Mouse (Mus musculus) neural tube, embryonic 12.5 days (tissue): ENCODE data around the gene Hepacam2. TPM values are rescaled to one million over a fixed set of nuclear protein-coding genes. Genes with fewer than 3 reads are reported as not detected.

ENCODE experiments used
- ATAC-seq: fragments of 200-750 bp; cut with Nextera tagmentation; 2 replicates; pipeline ENCODE4 v1.8.0; 2017; ENCODE audit warnings: low read depth, mild to moderate bottlenecking, moderate TSS enrichment, moderate library complexity; ENCODE audit not compliant: low FRiP score
- H3K27ac ChIP-seq: fragments of 300-500 bp; sonication (generic); 2 replicates; pipeline ENCODE4 v1.5.1; 2016
- H3K27me3 ChIP-seq: fragments of 300-500 bp; sonication (generic); replicated peaks from 2 replicates; pipeline ENCODE4 v1.6.1; 2016; ENCODE audit warnings: mild to moderate bottlenecking
- H3K36me3 ChIP-seq: fragments of 300-500 bp; sonication (generic); 2 replicates; pipeline ENCODE4 v1.6.1; 2016; ENCODE audit warnings: mild to moderate bottlenecking
- H3K4me1 ChIP-seq: fragments of 300-500 bp; sonication (generic); 2 replicates; pipeline ENCODE4 v1.6.1; 2016
- H3K4me2 ChIP-seq: fragments of 300-500 bp; sonication (generic); replicated peaks from 2 replicates; pipeline ENCODE4 v1.6.1; 2016; ENCODE audit warnings: mild to moderate bottlenecking
- H3K4me3 ChIP-seq: fragments of 300-500 bp; sonication (generic); 2 replicates; pipeline ENCODE4 v1.5.1; 2016
- H3K9ac ChIP-seq: fragments of 300-500 bp; sonication (generic); 2 replicates; pipeline ENCODE4 v1.6.1; 2016; ENCODE audit warnings: mild to moderate bottlenecking
- H3K9me3 ChIP-seq: fragments of 300-500 bp; sonication (generic); 2 replicates; pipeline ENCODE4 v1.6.1; 2016; ENCODE audit warnings: mild to moderate bottlenecking
- WGBS: fragments of 180-500 bp; shearing (Covaris S2); methylation state at CpG from one replicate; pipeline ENCODE4 v1.1.7; 2016; 5-methylcytosine and 5-hydroxymethylcytosine counted together
- polyA plus RNA-seq: library from polyadenylated mRNA; unstranded; fragments of >200 nt; fragmentation: Nextera tagmentation; extraction: Ambion mirVana; gene quantifications from 2 replicates; pipeline ENCODE4 v1.2.1, GENCODE M21; 2016

Hepacam2 gene
- polyA plus RNA-seq, 1 experiment from 2014 or later = 1.9 TPM

DNA sequence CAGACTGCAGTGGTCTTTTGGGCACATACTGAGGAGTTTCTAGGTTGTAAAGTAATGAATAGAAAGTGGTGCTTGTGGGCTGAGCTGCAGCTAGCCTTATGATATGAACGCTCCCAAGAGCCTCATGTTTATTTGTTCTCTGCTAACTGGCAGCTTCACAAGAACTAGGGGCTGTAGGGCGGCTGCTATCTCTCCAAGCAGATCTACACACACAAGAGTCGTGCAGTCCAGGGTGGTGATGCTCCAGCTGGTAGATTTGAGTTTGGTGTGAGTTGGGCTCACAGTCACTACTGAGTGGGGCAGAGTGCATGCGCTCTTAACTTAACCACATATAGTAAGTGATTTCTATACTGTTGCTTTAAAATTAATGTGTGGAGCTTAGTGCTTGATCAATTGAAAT is 9.0 kb upstream of the Hepacam2 start:
- H3K9me3 ChIP-seq = no peaks in the 10 kb centered on the region
- no peak overlapping the region for H3K4me3 ChIP-seq
- H3K4me1 ChIP-seq = no peaks in the 10 kb centered on the region
- no peaks in the 10 kb centered on the region for H3K27me3 ChIP-seq
- H3K4me2 ChIP-seq = no peak overlapping the region
- ATAC-seq = no peak
- H3K9ac ChIP-seq = no peak overlapping the region
- 0 out of 2 replicates have a peak, but pooled peaks cover 3% of the 10 kb centered on the region for H3K36me3 ChIP-seq
- 91% methylated on average over 4 of the region's 4 CpGs for WGBS
- no peak overlapping the region for H3K27ac ChIP-seq

GRCm38 (mm10) chr6:3505289-3505688 is 7.2 kb upstream of the Hepacam2 start:
- 0 out of 2 replicates have a peak, but pooled peaks cover 3% of the 10 kb centered on the region for H3K36me3 ChIP-seq
- no peak overlapping the region for H3K9ac ChIP-seq
- WGBS = 79% methylated on average over 5 of the region's 5 CpGs
- no peak overlapping the region for H3K4me3 ChIP-seq
- no peak overlapping the region for H3K4me2 ChIP-seq
- no peak for ATAC-seq
- H3K27me3 ChIP-seq = no peaks in the 10 kb centered on the region
- no peaks in the 10 kb centered on the region for H3K9me3 ChIP-seq
- no peak overlapping the region for H3K27ac ChIP-seq
- no peaks in the 10 kb centered on the region for H3K4me1 ChIP-seq

GRCm38 (mm10) chr6:3500286-3500685 is 2.2 kb upstream of the Hepacam2 start:
- 91% methylated on average over 3 of the region's 3 CpGs for WGBS
- no peak for ATAC-seq
- Histone ChIP-seq H3K27me3 (no peaks in the 10 kb centered on the region), H3K36me3 (no peaks in the 10 kb centered on the region), H3K9me3 (no peaks in the 10 kb centered on the region), H3K27ac (no peak overlapping the region), H3K4me3 (no peak overlapping the region), H3K4me1 (peaks cover 6% of the 10 kb centered on the region; the same call in 1 of the 2 replicates), H3K4me2 (no peak overlapping the region), H3K9ac (no peak overlapping the region)

DNA sequence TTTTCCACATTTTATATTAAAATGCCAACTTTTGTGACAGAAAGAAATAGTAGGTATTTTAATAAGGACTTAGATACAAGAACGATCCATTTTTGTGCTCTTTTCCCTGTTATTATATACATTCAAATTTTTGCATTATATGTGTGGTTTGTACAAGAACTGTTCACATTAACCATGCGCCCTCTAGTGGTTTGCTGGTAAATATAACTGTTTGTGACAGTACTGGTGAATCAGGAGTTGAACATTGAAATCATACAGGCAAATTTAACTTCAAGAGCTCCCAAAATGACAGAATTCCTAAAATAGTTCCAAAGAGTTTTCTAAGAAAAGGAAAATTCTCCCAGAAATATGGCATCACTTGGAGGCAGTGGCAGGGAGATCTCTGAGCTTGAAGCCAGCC is 1.9 kb downstream of the Hepacam2 start:
- no peak overlapping the region for H3K27ac ChIP-seq
- H3K4me2 ChIP-seq = no peak overlapping the region
- no peaks in the 10 kb centered on the region for H3K9me3 ChIP-seq
- no peaks in the 10 kb centered on the region for H3K36me3 ChIP-seq
- H3K4me3 ChIP-seq = no peak overlapping the region
- 6% methylated on average over 2 of the region's 2 CpGs for WGBS
- ATAC-seq = no peak
- H3K27me3 ChIP-seq = no peaks in the 10 kb centered on the region
- peaks cover 6% of the 10 kb centered on the region; the same call in 1 of the 2 replicates for H3K4me1 ChIP-seq
- no peak overlapping the region for H3K9ac ChIP-seq

- H3K9me3 ChIP-seq = no peaks in the 10 kb centered on the region
- 75% methylated on average over 5 of the region's 5 CpGs for WGBS
- H3K4me3 ChIP-seq = no peak overlapping the region
Measured at GRCm38 (mm10) chr6:3494285-3494684, 3.8 kb downstream of the Hepacam2 start.

GRCm38 (mm10) chr6:3487355-3487754 is 10.7 kb downstream of the Hepacam2 start:
- Histone ChIP-seq H3K4me3 (no peak overlapping the region), H3K36me3 (no peaks in the 10 kb centered on the region), H3K9me3 (no peaks in the 10 kb centered on the region), H3K9ac (no peak overlapping the region), H3K4me1 (no peaks in the 10 kb centered on the region), H3K4me2 (no peak overlapping the region), H3K27ac (no peak overlapping the region), H3K27me3 (no peaks in the 10 kb centered on the region)
- ATAC-seq = no peak
- 89% methylated on average over 1 of the region's 1 CpGs for WGBS

More at GRCm38 (mm10) chr6:3494285-3494684, 3.8 kb downstream of the Hepacam2 start:
- ATAC-seq = no peak
- Histone ChIP-seq H3K27me3 (no peaks in the 10 kb centered on the region), H3K9ac (no peak overlapping the region), H3K4me1 (peaks cover 3% of the 10 kb centered on the region; the same call in 1 of the 2 replicates), H3K4me2 (no peak overlapping the region), H3K27ac (no peak overlapping the region), H3K36me3 (no peaks in the 10 kb centered on the region)

- WGBS = 85% methylated on average over 3 of the region's 3 CpGs
- Histone ChIP-seq H3K4me2 (no peak overlapping the region), H3K27me3 (no peaks in the 10 kb centered on the region), H3K36me3 (no peaks in the 10 kb centered on the region), H3K4me3 (no peak overlapping the region), H3K27ac (no peak overlapping the region), H3K4me1 (no peaks in the 10 kb centered on the region), H3K9ac (no peak overlapping the region), H3K9me3 (no peaks in the 10 kb centered on the region)
- ATAC-seq = no peak
Measured at GRCm38 (mm10) chr6:3485133-3485532, 13.0 kb downstream of the Hepacam2 start.

GRCm38 (mm10) chr6:3481705-3482104 is 16.4 kb downstream of the Hepacam2 start:
- Histone ChIP-seq H3K4me3 (no peak overlapping the region), H3K27me3 (no peaks in the 10 kb centered on the region), H3K4me2 (no peak overlapping the region), H3K9ac (no peak overlapping the region), H3K4me1 (no peaks in the 10 kb centered on the region), H3K36me3 (no peaks in the 10 kb centered on the region), H3K9me3 (no peaks in the 10 kb centered on the region), H3K27ac (no peak overlapping the region)
- WGBS = 80% methylated on average over 3 of the region's 3 CpGs
- no peak for ATAC-seq

DNA sequence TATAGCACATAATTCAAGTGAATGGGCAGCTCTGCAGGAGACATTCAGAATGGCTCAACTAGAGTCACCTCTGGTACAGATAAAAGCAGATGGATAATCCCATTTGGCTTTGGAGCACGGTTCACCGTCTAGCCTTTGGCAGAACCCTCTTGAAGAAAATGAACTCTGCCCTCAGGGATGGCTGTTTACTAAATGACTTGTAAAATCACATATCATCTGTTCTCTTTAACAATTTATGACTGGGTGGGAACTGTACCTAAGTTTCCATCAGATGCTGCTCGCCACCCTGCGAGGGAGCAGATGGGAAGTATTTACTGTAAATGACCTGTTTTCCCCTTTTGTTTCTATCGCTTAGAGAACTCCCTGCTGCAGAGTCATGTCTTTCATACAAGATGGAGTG is 18.2 kb downstream of the Hepacam2 start:
- no peaks in the 10 kb centered on the region for H3K27me3 ChIP-seq
- no peaks in the 10 kb centered on the region for H3K9me3 ChIP-seq
- no peak overlapping the region for H3K9ac ChIP-seq
- no peak overlapping the region for H3K4me3 ChIP-seq
- no peak overlapping the region for H3K27ac ChIP-seq
- no peaks in the 10 kb centered on the region for H3K4me1 ChIP-seq
- 65% methylated on average over 5 of the region's 5 CpGs for WGBS
- no peaks in the 10 kb centered on the region for H3K36me3 ChIP-seq
- no peak for ATAC-seq
- H3K4me2 ChIP-seq = no peak overlapping the region

DNA sequence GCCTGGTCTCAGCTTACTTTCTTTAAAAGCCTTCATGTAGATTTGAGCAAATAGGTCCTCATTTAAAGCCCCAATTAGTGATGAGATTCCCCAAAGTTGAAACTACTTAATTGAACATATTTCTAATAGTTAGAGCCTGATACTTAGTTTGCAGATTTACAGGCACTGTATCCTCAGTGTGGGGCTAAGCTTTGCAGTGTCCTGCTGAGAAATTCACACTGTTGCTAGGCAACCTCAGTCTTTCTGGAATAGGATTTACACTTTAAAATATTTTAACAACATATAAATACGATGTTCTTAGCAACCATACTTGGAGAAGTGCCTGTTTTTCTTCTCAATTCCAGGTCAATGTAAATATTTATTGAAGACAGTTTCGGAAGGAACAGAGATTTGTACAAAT is 21.8 kb downstream of the Hepacam2 start:
- no peaks in the 10 kb centered on the region for H3K36me3 ChIP-seq
- WGBS = 68% methylated on average over 2 of the region's 2 CpGs
- no peak overlapping the region for H3K9ac ChIP-seq
- ATAC-seq = no peak
- H3K4me3 ChIP-seq = no peak overlapping the region
- no peaks in the 10 kb centered on the region for H3K4me1 ChIP-seq
- no peaks in the 10 kb centered on the region for H3K9me3 ChIP-seq
- H3K4me2 ChIP-seq = no peak overlapping the region
- no peak overlapping the region for H3K27ac ChIP-seq
- H3K27me3 ChIP-seq = no peaks in the 10 kb centered on the region

- no peaks in the 10 kb centered on the region for H3K36me3 ChIP-seq
- no peak overlapping the region for H3K4me3 ChIP-seq
- no peaks in the 10 kb centered on the region for H3K9me3 ChIP-seq
- no peaks in the 10 kb centered on the region for H3K27me3 ChIP-seq
- WGBS = 86% methylated on average over 2 of the region's 2 CpGs
- no peak for ATAC-seq
- no peaks in the 10 kb centered on the region for H3K4me1 ChIP-seq
- no peak overlapping the region for H3K4me2 ChIP-seq
- no peak overlapping the region for H3K27ac ChIP-seq
- no peak overlapping the region for H3K9ac ChIP-seq
Measured at GRCm38 (mm10) chr6:3470706-3471105, 27.4 kb downstream of the Hepacam2 start.

- Histone ChIP-seq H3K27ac (no peak overlapping the region), H3K4me3 (no peak overlapping the region), H3K9ac (no peak overlapping the region), H3K9me3 (no peaks in the 10 kb centered on the region), H3K36me3 (no peaks in the 10 kb centered on the region), H3K27me3 (no peaks in the 10 kb centered on the region), H3K4me2 (no peak overlapping the region), H3K4me1 (no peaks in the 10 kb centered on the region)
- WGBS = 78% methylated on average over 1 of the region's 1 CpGs
- ATAC-seq = no peak
Measured at GRCm38 (mm10) chr6:3468627-3469026, 29.5 kb downstream of the Hepacam2 start.

DNA sequence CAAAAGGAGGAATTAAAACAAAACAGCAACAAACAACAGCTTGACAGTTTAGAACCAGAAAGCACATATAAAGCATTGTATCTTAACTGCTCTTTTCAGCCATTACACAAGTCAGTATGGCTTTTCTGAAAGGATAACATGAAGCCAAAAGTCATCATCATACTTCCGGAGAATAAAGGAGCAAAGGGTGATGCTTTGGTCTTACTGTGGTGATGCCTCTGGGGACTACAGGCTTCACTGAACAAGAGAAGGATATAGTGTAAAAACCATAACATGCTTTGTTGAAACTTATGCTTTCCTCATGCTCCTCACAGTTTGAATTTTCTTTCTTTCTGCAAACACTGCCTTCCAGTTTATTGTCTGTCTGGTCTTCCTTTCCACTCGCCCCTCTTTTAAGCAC is 34.5 kb downstream of the Hepacam2 start:
- H3K4me2 ChIP-seq = no peak overlapping the region
- H3K4me3 ChIP-seq = no peak overlapping the region
- no peak overlapping the region for H3K9ac ChIP-seq
- no peaks in the 10 kb centered on the region for H3K36me3 ChIP-seq
- 88% methylated on average over 2 of the region's 2 CpGs for WGBS
- H3K27ac ChIP-seq = no peak overlapping the region
- no peaks in the 10 kb centered on the region for H3K4me1 ChIP-seq
- H3K9me3 ChIP-seq = no peaks in the 10 kb centered on the region
- no peaks in the 10 kb centered on the region for H3K27me3 ChIP-seq
- no peak for ATAC-seq
